Mouse (Mus musculus) liver, adult 2 months (tissue): Measurements from ENCODE around the gene Tgds.

Source experiments
- CTCF ChIP-seq: fragments of 200-500 bp; IDR thresholded peaks from 2 replicates; pipeline ENCODE4 v1.5.1; 2011; ENCODE audit warnings: low read depth, low read length, control low read depth
- POLR2A ChIP-seq: fragments of 200-500 bp; IDR thresholded peaks from 2 replicates; pipeline ENCODE4 v1.6.1; 2011; ENCODE audit warnings: low read length, control low read depth; ENCODE audit not compliant: insufficient read depth; ENCODE audit errors: extremely low read depth

GRCm38 (mm10) chr14:118124771-118125170, 7.8 kb downstream of the Tgds start:
- TF ChIP-seq CTCF = no peak
- TF ChIP-seq POLR2A = no peak
